Mouse (Mus musculus): ENCODE results near the gene Mcu.

GRCm38 (mm10) chr10:59438651-59439050 lies 177.8 kb downstream of the Mcu start:
- TF ChIP-seq CTCF (IDR thresholded peaks at IDR 0.05; ENCODE audit: low read depth), result no peak
- TF ChIP-seq EP300 (optimal IDR thresholded peaks at IDR 0.05), result no peak

All from stomach, postnatal 0 days (tissue).